Mouse (Mus musculus) R1 (cell line): ENCODE results near the gene Ier5.

ENCODE experiments used
- DNase-seq: peaks from one replicate; pipeline ENCODE4 v3.0.0-alpha.2; 2018; ENCODE audit warnings: low read depth, low spot score

Ier5 gene

GRCm38 (mm10) chr1:155077675-155078074, 21.8 kb downstream of the Ier5 start:
- no peak for DNase-seq

- no peak for DNase-seq
These were observed 23.6 kb downstream of the Ier5 start for GRCm38 (mm10) chr1:155075856-155076255.

GRCm38 (mm10) chr1:155074856-155075255, 24.6 kb downstream of the Ier5 start:
- DNase-seq, result no peak

- no peak for DNase-seq
These were observed 25.5 kb downstream of the Ier5 start for GRCm38 (mm10) chr1:155073905-155074304.

GRCm38 (mm10) chr1:155073133-155073532, 26.3 kb downstream of the Ier5 start:
- DNase-seq, result no peak

- peak; percentile 38 for DNase-seq
These were observed 28.1 kb downstream of the Ier5 start for GRCm38 (mm10) chr1:155071287-155071876.

GRCm38 (mm10) chr1:155070561-155071286, 28.7 kb downstream of the Ier5 start:
- DNase-seq, result no peak

- no peak for DNase-seq
These were observed 29.7 kb downstream of the Ier5 start for GRCm38 (mm10) chr1:155069696-155070095.

- no peak for DNase-seq
These were observed 33.2 kb downstream of the Ier5 start for GRCm38 (mm10) chr1:155066196-155066595.

- DNase-seq, result no peak
These were observed 34.3 kb downstream of the Ier5 start for GRCm38 (mm10) chr1:155065068-155065701.

- DNase-seq, result no peak
These were observed 34.8 kb downstream of the Ier5 start for GRCm38 (mm10) chr1:155064649-155065048.

- DNase-seq, result no peak
These were observed 35.3 kb downstream of the Ier5 start for GRCm38 (mm10) chr1:155064111-155064510.

GRCm38 (mm10) chr1:155062963-155063362, 36.5 kb downstream of the Ier5 start:
- DNase-seq, result no peak

- DNase-seq, result no peak
These were observed 37.4 kb downstream of the Ier5 start for GRCm38 (mm10) chr1:155062057-155062456.

GRCm38 (mm10) chr1:155060832-155061801, 38.3 kb downstream of the Ier5 start:
- DNase-seq, result no peak

- no peak for DNase-seq
These were observed 39.2 kb downstream of the Ier5 start for GRCm38 (mm10) chr1:155060261-155060660.

- DNase-seq, result no peak
These were observed 39.9 kb downstream of the Ier5 start for GRCm38 (mm10) chr1:155059505-155059904.

- no peak for DNase-seq
These were observed 41.1 kb downstream of the Ier5 start for GRCm38 (mm10) chr1:155058099-155059012.

GRCm38 (mm10) chr1:155056166-155056565, 43.3 kb downstream of the Ier5 start:
- DNase-seq, result peak; percentile 43

GRCm38 (mm10) chr1:155055041-155055440, 44.4 kb downstream of the Ier5 start:
- no peak for DNase-seq
